Mouse (Mus musculus): ENCODE measurements around the gene Usp32. TPM values are rescaled to one million over a fixed set of nuclear protein-coding genes. Genes with fewer than 3 reads are reported as not detected.

Gene Usp32
- polyA plus RNA-seq (2012; rRNA removed) = 8.0 and 9.6 TPM in 2 replicates

GRCm38 (mm10) chr11:85139581-85140540 lies at the start of gene Usp32:
Usp32 (minus strand) TSS chr11:85140161.
- WGBS = under 1% methylated on average over 85 of the region's 94 CpGs
- H3K27me3 ChIP-seq (replicated peaks; ENCODE audit: control insufficient read depth, insufficient read depth, low read length) = no peaks in the 10 kb centered on the region
- TF ChIP-seq CTCF (conservative IDR thresholded peaks at IDR 0.05; ENCODE audit: insufficient read depth, insufficient read length, low read depth, low read length) (no peak), POLR2A (IDR thresholded peaks at IDR 0.05; ENCODE audit: low read depth, low read length) (peak; percentile 28)

DNA sequence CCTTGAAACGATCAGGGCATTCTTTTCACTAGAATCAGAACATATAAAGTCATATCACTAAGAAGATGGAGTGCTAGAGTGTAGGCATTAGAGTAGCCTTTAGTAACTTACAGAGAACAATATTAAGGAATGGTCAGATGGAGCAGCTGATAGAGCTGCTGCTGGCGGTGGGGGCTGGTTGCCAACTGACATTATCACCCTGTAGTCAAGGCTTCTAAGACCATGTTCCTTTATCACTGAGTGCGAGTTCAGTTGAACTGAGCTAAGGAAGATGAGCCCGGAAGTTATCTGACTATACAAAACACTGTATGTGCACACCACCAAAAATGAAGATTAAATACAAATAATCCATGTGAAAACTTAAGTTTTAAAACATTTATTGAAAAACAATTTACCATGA lies 49.1 kb upstream of the Usp32 start:
- no peak for TF ChIP-seq POLR2A (IDR thresholded peaks at IDR 0.05; ENCODE audit: low read depth, low read length)
- TF ChIP-seq CTCF (conservative IDR thresholded peaks at IDR 0.05; ENCODE audit: insufficient read depth, insufficient read length, low read depth, low read length) = no peak
- WGBS = 89% methylated on average over 4 of the region's 4 CpGs

More at GRCm38 (mm10) chr11:85139581-85140540, at the start of gene Usp32:
- Histone ChIP-seq H3K36me3 (ENCODE audit: control insufficient read depth, insufficient read depth, low read length) (no peaks in the 10 kb centered on the region; the same call in 1 of the 2 replicates), H3K4me3 (ENCODE audit: insufficient read depth, low read depth, low read length) (peak within 1 kb of the TSS; percentile 94), H3K27ac (ENCODE audit: insufficient read depth, low read depth, low read length) (peak within 1 kb of the TSS; percentile 65), H3K4me1 (ENCODE audit: control insufficient read depth, insufficient read depth, low read length) (peaks cover 3% of the 10 kb centered on the region; the same call in 1 of the 2 replicates)
- DNase-seq = peak; percentile 98

DNA sequence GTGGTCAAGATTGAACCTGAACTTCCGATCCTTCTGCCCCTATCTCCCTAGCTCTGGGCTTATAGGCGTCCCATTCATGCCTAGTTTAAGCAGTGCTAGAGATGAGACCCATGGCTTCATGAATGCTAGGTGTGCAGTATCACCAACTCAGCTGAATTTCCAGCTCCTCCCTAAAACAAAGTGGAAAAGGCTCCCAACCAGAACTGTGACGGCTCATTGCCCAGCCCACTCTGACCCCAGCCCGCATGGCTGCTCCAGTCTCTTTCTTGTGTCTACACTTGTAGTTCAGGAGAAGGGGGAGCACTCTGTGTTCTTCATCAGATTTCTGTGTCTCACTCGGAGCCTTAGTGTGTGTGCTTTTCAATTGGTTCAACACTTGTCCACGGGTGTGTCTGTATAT lies 44.9 kb upstream of the Usp32 start:
- 67% methylated on average over 6 of the region's 6 CpGs for WGBS
- Histone ChIP-seq H3K4me1 (ENCODE audit: control insufficient read depth, insufficient read depth, low read length) (peaks cover 3% of the 10 kb centered on the region; the same call in 1 of the 2 replicates), H3K27ac (ENCODE audit: insufficient read depth, low read depth, low read length) (no peak overlapping the region), H3K4me3 (ENCODE audit: insufficient read depth, low read depth, low read length) (no peak overlapping the region), H3K36me3 (ENCODE audit: control insufficient read depth, insufficient read depth, low read length) (no peaks in the 10 kb centered on the region; the same call in 1 of the 2 replicates), H3K27me3 (replicated peaks; ENCODE audit: control insufficient read depth, insufficient read depth, low read length) (no peaks in the 10 kb centered on the region)
- no peak for TF ChIP-seq CTCF (conservative IDR thresholded peaks at IDR 0.05; ENCODE audit: insufficient read depth, insufficient read length, low read depth, low read length)
- TF ChIP-seq POLR2A (IDR thresholded peaks at IDR 0.05; ENCODE audit: low read depth, low read length) = no peak
- no peak for DNase-seq

More for the DNA sequence above, 49.1 kb upstream of the Usp32 start:
- no peak for DNase-seq
- no peaks in the 10 kb centered on the region for H3K27me3 ChIP-seq (replicated peaks; ENCODE audit: control insufficient read depth, insufficient read depth, low read length)
- peaks cover 5% of the 10 kb centered on the region for H3K36me3 ChIP-seq (ENCODE audit: control insufficient read depth, insufficient read depth, low read length)
- no peaks in the 10 kb centered on the region for H3K4me1 ChIP-seq (ENCODE audit: control insufficient read depth, insufficient read depth, low read length)
- no peak overlapping the region for H3K27ac ChIP-seq (ENCODE audit: insufficient read depth, low read depth, low read length)
- no peak overlapping the region for H3K4me3 ChIP-seq (ENCODE audit: insufficient read depth, low read depth, low read length)

GRCm38 (mm10) chr11:85184082-85184481 lies 44.1 kb upstream of the Usp32 start:
- no peak overlapping the region for H3K4me3 ChIP-seq (ENCODE audit: insufficient read depth, low read depth, low read length)
- no peaks in the 10 kb centered on the region; the same call in 1 of the 2 replicates for H3K36me3 ChIP-seq (ENCODE audit: control insufficient read depth, insufficient read depth, low read length)
- 81% methylated on average over 5 of the region's 5 CpGs for WGBS
- peak; percentile 69 for DNase-seq
- TF ChIP-seq CTCF (conservative IDR thresholded peaks at IDR 0.05; ENCODE audit: insufficient read depth, insufficient read length, low read depth, low read length) (peak; percentile 53), POLR2A (IDR thresholded peaks at IDR 0.05; ENCODE audit: low read depth, low read length) (no peak)
- peaks cover 3% of the 10 kb centered on the region; the same call in 1 of the 2 replicates for H3K4me1 ChIP-seq (ENCODE audit: control insufficient read depth, insufficient read depth, low read length)
- no peak overlapping the region for H3K27ac ChIP-seq (ENCODE audit: insufficient read depth, low read depth, low read length)
- no peaks in the 10 kb centered on the region for H3K27me3 ChIP-seq (replicated peaks; ENCODE audit: control insufficient read depth, insufficient read depth, low read length)

DNA sequence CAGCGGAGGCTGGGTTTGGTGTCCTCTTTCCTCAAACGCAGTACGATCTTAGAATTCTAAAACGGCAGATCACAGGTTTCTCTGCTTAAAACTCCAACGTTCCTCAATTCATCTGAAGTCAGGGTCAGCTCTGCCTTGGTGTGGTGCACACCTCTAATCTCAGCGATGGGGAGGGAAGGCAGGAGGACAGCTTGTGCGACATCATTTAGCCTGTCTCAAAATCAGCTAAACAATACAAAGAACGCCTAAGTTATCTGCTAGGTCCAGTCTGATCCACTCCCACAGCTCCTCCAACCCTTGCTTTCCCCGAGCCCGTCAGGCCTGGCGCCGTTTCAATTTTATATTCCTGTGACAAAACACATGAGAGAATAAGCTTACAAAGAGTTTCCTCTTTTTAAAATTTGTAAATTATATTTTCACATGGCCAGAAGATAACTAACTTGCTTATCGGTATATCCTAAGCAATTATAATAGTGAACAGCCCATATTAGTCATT lies 43.4 kb upstream of the Usp32 start:
- WGBS = 17% methylated on average over 13 of the region's 13 CpGs
- DNase-seq = no peak
- TF ChIP-seq POLR2A (IDR thresholded peaks at IDR 0.05; ENCODE audit: low read depth, low read length) = no peak
- TF ChIP-seq CTCF (conservative IDR thresholded peaks at IDR 0.05; ENCODE audit: insufficient read depth, insufficient read length, low read depth, low read length) = no peak

GRCm38 (mm10) chr11:85182617-85183283 lies 42.8 kb upstream of the Usp32 start:
- 6% methylated on average over 20 of the region's 20 CpGs for WGBS
- H3K4me3 ChIP-seq (ENCODE audit: insufficient read depth, low read depth, low read length) = peak overlapping the region; percentile 31
- DNase-seq = peak; percentile 62
- H3K27me3 ChIP-seq (replicated peaks; ENCODE audit: control insufficient read depth, insufficient read depth, low read length) = no peaks in the 10 kb centered on the region
- H3K36me3 ChIP-seq (ENCODE audit: control insufficient read depth, insufficient read depth, low read length) = no peaks in the 10 kb centered on the region
- H3K27ac ChIP-seq (ENCODE audit: insufficient read depth, low read depth, low read length) = no peak overlapping the region
- H3K4me1 ChIP-seq (ENCODE audit: control insufficient read depth, insufficient read depth, low read length) = peaks cover 3% of the 10 kb centered on the region; the same call in 1 of the 2 replicates
- TF ChIP-seq CTCF (conservative IDR thresholded peaks at IDR 0.05; ENCODE audit: insufficient read depth, insufficient read length, low read depth, low read length) (peak; percentile 80), POLR2A (IDR thresholded peaks at IDR 0.05; ENCODE audit: low read depth, low read length) (no peak)

More for the DNA sequence above, 43.4 kb upstream of the Usp32 start:
- H3K36me3 ChIP-seq (ENCODE audit: control insufficient read depth, insufficient read depth, low read length) = no peaks in the 10 kb centered on the region
- peak overlapping the region; percentile 31 for H3K4me3 ChIP-seq (ENCODE audit: insufficient read depth, low read depth, low read length)
- no peak overlapping the region for H3K27ac ChIP-seq (ENCODE audit: insufficient read depth, low read depth, low read length)
- peaks cover 3% of the 10 kb centered on the region; the same call in 1 of the 2 replicates for H3K4me1 ChIP-seq (ENCODE audit: control insufficient read depth, insufficient read depth, low read length)
- no peaks in the 10 kb centered on the region for H3K27me3 ChIP-seq (replicated peaks; ENCODE audit: control insufficient read depth, insufficient read depth, low read length)
